Mouse (Mus musculus) MEL (cell line): ENCODE measurements at regions not wholly inside any gene's neighbourhood (a gene's known extent, or its start where the extent isn't known, plus 50 kb on each side); places are given as distances from the start of the nearest gene placed in this dataset.

Source experiments
- DNase-seq: peaks from one replicate; pipeline ENCODE4 v3.0.0; 2011; ENCODE audit warnings: low read depth, low spot score
- H3K27ac ChIP-seq: 2 replicates; pipeline ENCODE4 v1.5.1; 2012; ENCODE audit warnings: low read depth, mild to moderate bottlenecking, control low read depth, low read length, moderate library complexity; ENCODE audit not compliant: control insufficient read depth
- H3K27me3 ChIP-seq, 2 experiments: fragments of 150-350 bp in 1 of 2; sonication (generic) in 1 of 2; 2 replicates each; pipeline ENCODE4 v1.6.1; 2012; ENCODE audit warnings: low read length in 2 of 2, mild to moderate bottlenecking in 2 of 2, improper control_type of control experiment in 1 of 2, moderate library complexity in 1 of 2; ENCODE audit not compliant: insufficient read depth in 2 of 2, control insufficient read depth in 1 of 2
- H3K36me3 ChIP-seq, 2 experiments: 2 replicates each; pipeline ENCODE4 v1.6.1; 2012 to 2014; ENCODE audit warnings: low read length in 2 of 2, improper control_type of control experiment in 1 of 2, inconsistent platforms in 1 of 2, mild to moderate bottlenecking in 1 of 2; ENCODE audit not compliant: insufficient read depth in 2 of 2, control insufficient read depth in 1 of 2
- H3K4me1 ChIP-seq, 2 experiments: fragments of 150-350 bp in 1 of 2; sonication (generic) in 1 of 2; 2 replicates each; pipeline ENCODE4 v1.6.1; 2012; ENCODE audit warnings: low read length in 2 of 2, improper control_type of control experiment in 1 of 2, mild to moderate bottlenecking in 1 of 2; ENCODE audit not compliant: insufficient read depth in 2 of 2, control insufficient read depth in 1 of 2
- H3K4me3 ChIP-seq, 2 experiments: fragments of 150-350 bp in 1 of 2; sonication (generic) in 1 of 2; 2 replicates each; pipeline ENCODE4 v1.5.1; 2012; ENCODE audit warnings: low read depth in 2 of 2, low read length in 2 of 2, mild to moderate bottlenecking in 2 of 2, moderate library complexity in 2 of 2, control low read depth in 1 of 2, improper control_type of control experiment in 1 of 2; ENCODE audit not compliant: control insufficient read depth in 1 of 2, insufficient read depth in 1 of 2
- H3K79me2 ChIP-seq: 2 replicates; pipeline ENCODE4 v1.6.1; 2012; ENCODE audit warnings: mild to moderate bottlenecking, low read length, moderate library complexity; ENCODE audit not compliant: control insufficient read depth, poor library complexity, insufficient read depth
- H3K9ac ChIP-seq: 2 replicates; pipeline ENCODE4 v1.6.1; 2012; ENCODE audit warnings: low read depth, mild to moderate bottlenecking, control low read depth, low read length, moderate library complexity; ENCODE audit not compliant: control insufficient read depth, poor library complexity, severe bottlenecking
- H3K9me3 ChIP-seq: fragments of 150-350 bp; sonication (generic); replicated peaks from 2 replicates; pipeline ENCODE4 v1.6.1; 2012; ENCODE audit warnings: mild to moderate bottlenecking, low read length, improper control_type of control experiment, moderate library complexity; ENCODE audit not compliant: insufficient read depth
- CHD1 ChIP-seq: IDR thresholded peaks from 2 replicates; pipeline ENCODE4 v1.6.1; 2012; ENCODE audit warnings: low read depth, mild to moderate bottlenecking, inconsistent platforms, low read length, improper control_type of control experiment
- CHD2 ChIP-seq: IDR thresholded peaks from 2 replicates; pipeline ENCODE4 v1.6.1; 2011; ENCODE audit warnings: low read length, improper control_type of control experiment
- EP300 ChIP-seq, 2 experiments: IDR thresholded peaks; 2 replicates each; pipeline ENCODE4 v1.6.1; 2011; ENCODE audit warnings: improper control_type of control experiment in 2 of 2, low read length in 2 of 2, low read depth in 1 of 2, mild to moderate bottlenecking in 1 of 2
- KAT2A ChIP-seq: conservative IDR thresholded peaks from 2 replicates; pipeline ENCODE4 v1.6.1; 2012; ENCODE audit warnings: low read depth, low read length, improper control_type of control experiment, inconsistent platforms
- MAFK ChIP-seq: IDR thresholded peaks from 2 replicates; pipeline ENCODE4 v1.6.1; 2011; ENCODE audit warnings: low read depth, mild to moderate bottlenecking, low read length, improper control_type of control experiment, borderline replicate concordance
- MXI1 ChIP-seq: IDR thresholded peaks from 2 replicates; pipeline ENCODE4 v1.6.1; 2011; ENCODE audit warnings: mild to moderate bottlenecking, low read depth, low read length, improper control_type of control experiment
- SMC3 ChIP-seq: IDR thresholded peaks from 2 replicates; pipeline ENCODE4 v1.6.1; 2011; ENCODE audit warnings: low read depth, low read length, improper control_type of control experiment
- TAL1 ChIP-seq: IDR thresholded peaks from 2 replicates; pipeline ENCODE4 v1.6.1; 2012; ENCODE audit warnings: mild to moderate bottlenecking, inconsistent platforms, low read length, moderate library complexity, mixed read lengths
- TBP ChIP-seq: IDR thresholded peaks from 2 replicates; pipeline ENCODE4 v1.8.0; 2011; ENCODE audit warnings: low read depth, low read length, improper control_type of control experiment
- UBTF ChIP-seq: IDR thresholded peaks from 2 replicates; pipeline ENCODE4 v1.6.1; 2012; ENCODE audit warnings: low read depth, mild to moderate bottlenecking, inconsistent platforms, low read length, improper control_type of control experiment, moderate library complexity, borderline replicate concordance; ENCODE audit not compliant: insufficient read depth
- USF2 ChIP-seq, 2 experiments: IDR thresholded peaks; 2 replicates each; pipeline ENCODE4 v1.6.1; 2011 to 2012; ENCODE audit warnings: improper control_type of control experiment in 2 of 2, low read length in 2 of 2, borderline replicate concordance in 1 of 2, inconsistent platforms in 1 of 2, low read depth in 1 of 2, mild to moderate bottlenecking in 1 of 2; ENCODE audit not compliant: insufficient read depth in 1 of 2
- ZC3H11A ChIP-seq: IDR thresholded peaks from 2 replicates; pipeline ENCODE4 v1.6.1; 2012; ENCODE audit warnings: low read depth, mild to moderate bottlenecking, inconsistent platforms, low read length, improper control_type of control experiment
- ZKSCAN1 ChIP-seq: IDR thresholded peaks from 2 replicates; pipeline ENCODE4 v1.6.1; 2012; ENCODE audit warnings: low read depth, mild to moderate bottlenecking, inconsistent platforms, low read length, improper control_type of control experiment, moderate library complexity
- ZNF384 ChIP-seq: IDR thresholded peaks from 2 replicates; pipeline ENCODE4 v1.6.1; 2012; ENCODE audit warnings: low read depth, mild to moderate bottlenecking, inconsistent platforms, low read length, improper control_type of control experiment

DNA sequence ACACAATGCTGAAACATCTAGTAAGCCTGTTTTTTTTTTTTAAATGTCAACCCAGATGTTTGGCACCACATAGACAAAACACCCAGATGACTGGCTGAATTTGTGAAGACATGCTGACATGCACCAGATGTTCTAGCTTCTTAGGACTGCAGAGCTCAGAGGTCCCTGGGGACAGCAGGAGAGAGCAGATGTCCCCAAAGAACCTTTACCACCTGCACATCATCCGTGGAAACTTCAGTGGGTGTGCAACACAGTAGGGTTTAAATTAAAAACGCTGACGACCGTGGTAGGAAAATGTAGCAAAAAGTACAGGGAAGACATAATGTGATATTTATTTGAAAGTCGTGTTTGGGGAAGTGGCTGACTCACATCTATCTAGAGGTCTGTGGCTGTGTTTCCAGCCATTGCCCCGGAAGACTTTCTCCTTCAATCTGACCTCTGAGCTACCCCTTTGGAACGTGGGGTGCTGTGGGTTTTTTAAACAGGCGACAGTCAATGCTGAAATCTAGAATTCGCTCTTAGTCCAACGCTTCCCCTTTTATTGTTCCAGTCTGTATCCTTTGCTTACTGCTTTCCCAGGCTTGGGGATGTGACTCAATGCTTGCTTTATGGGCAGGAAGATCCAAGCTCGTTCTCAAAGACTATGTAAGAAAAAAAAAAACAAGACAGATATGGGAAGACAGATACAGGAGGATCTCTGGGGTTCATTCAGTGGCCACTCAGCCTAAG lies 230.5 kb downstream of the Clic5 start:
- no peaks in the 10 kb centered on the region for H3K9me3 ChIP-seq
- TF ChIP-seq CHD1 (no peak), MXI1 (no peak), ZC3H11A (no peak), ZNF384 (no peak)
- no peak overlapping the region for H3K4me3 ChIP-seq
- DNase-seq: no peak
- H3K9ac ChIP-seq: no peak overlapping the region
- no peaks in the 10 kb centered on the region for H3K79me2 ChIP-seq
- H3K27ac ChIP-seq: no peak overlapping the region
- H3K4me1 ChIP-seq: no peaks in the 10 kb centered on the region
- no peaks in the 10 kb centered on the region for H3K27me3 ChIP-seq
- no peaks in the 10 kb centered on the region for H3K36me3 ChIP-seq

DNA sequence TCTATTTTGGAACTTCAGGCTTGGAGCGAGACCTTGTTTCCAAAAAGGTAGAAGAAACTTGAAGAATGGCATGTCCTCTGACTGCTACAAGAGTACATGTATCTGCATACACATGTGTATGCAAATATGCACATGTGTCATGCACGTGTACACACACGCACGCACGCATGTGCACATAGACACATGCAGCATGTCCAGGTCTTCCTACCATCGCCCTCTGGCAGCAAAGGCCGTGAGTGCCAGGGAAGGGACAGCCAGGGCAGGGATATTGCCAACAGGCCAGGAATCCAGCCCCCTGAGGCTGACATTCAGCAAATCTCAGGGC lies 231.0 kb downstream of the Clic5 start:
- H3K79me2 ChIP-seq: no peaks in the 10 kb centered on the region
- no peaks in the 10 kb centered on the region for H3K4me1 ChIP-seq
- H3K27ac ChIP-seq: no peak overlapping the region
- H3K9ac ChIP-seq: no peak overlapping the region
- TF ChIP-seq ZKSCAN1 (no peak), UBTF (no peak), USF2 (IDR thresholded peaks at IDR 0.05; ENCODE audit: borderline replicate concordance in 1 of 2, insufficient read depth in 1 of 2, low read depth in 1 of 2, low read length in 2 of 2) (no peak), EP300 (IDR thresholded peaks at IDR 0.05; ENCODE audit: low read depth in 1 of 2, low read length in 2 of 2) (no peak), TAL1 (no peak), SMC3 (no peak), MXI1 (no peak)
- no peaks in the 10 kb centered on the region for H3K9me3 ChIP-seq
- H3K4me3 ChIP-seq: no peak overlapping the region
- no peaks in the 10 kb centered on the region for H3K27me3 ChIP-seq
- H3K36me3 ChIP-seq: no peaks in the 10 kb centered on the region
- DNase-seq: no peak

DNA sequence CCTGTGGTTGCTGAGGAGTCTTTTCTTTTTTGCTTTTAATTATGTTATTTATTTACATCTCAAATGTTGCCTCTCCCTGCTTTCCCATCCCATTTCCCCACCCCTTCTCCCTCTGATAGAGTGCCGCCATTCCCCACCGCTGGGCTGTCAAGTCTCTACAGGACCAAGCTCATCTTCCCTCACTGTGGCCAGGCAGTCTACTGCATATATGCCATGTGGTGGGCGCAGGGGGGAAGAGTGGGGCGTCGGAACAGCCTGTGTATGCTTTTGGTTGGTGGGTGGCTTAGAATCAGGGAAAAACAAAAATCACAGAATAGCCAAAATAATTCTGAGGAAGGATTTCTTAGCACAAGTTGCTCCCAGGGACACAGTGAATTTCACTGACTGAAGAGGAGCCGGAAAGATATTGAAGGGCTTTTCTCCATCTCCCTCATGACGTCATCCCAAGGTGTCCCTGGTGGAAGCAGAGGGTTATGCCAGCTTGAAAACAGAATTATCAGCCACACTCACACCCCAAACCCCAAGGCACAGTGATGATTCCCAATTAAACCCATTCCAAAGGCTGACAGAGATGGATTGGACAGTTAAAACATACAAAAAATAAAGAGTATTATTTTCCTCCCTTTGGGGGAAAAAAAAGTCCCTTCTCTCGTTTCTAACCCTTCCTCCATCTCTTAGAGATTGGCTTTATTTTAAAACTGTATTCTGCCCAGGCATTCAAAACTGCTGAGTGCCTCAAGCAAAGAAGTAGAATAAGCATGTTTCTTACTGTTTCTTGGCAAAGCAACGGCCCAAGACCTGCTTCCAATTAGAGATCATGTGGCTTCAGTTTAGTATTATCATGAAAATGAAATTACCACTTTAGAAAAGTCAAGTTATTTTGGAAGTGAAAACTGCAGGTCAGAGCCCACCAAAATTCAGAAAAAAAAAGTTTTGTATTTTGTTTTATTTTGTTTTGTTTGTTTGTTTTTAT lies 232.0 kb downstream of the Clic5 start:
- TF ChIP-seq CHD1 (no peak), MAFK (no peak), TBP (no peak), SMC3 (no peak), CHD2 (no peak), KAT2A (no peak)
- no peak overlapping the region for H3K9ac ChIP-seq
- no peaks in the 10 kb centered on the region for H3K27me3 ChIP-seq
- no peak for DNase-seq
- no peaks in the 10 kb centered on the region for H3K36me3 ChIP-seq
- no peaks in the 10 kb centered on the region for H3K9me3 ChIP-seq
- no peak overlapping the region for H3K4me3 ChIP-seq
- no peaks in the 10 kb centered on the region for H3K4me1 ChIP-seq
- H3K27ac ChIP-seq: no peak overlapping the region
- no peaks in the 10 kb centered on the region for H3K79me2 ChIP-seq
